Mouse (Mus musculus): ENCODE measurements around the gene Ocel1.

DNA sequence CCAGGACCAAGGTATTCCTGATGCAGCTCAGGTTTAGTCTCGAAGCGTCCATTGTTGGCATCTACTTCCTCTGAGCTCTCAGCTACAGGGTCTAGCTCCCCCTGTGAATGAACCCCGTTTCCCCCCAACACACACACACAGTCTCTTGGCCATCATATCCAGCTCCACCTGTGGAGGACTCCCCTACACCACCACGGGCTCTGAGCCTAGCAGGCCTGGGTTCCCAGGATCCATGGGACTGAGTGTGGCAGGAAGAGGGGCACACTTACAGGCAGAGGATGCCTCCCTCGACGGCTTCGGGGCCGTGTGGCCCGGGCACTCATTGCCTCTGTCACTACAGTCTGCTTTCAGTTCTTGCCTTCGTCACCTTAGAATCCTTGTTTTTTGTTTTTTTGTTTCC lies 24.0 kb downstream of the Ocel1 start:
- TF ChIP-seq CTCF (IDR thresholded peaks at IDR 0.05; ENCODE audit: low read depth, low read length) (no peak), EP300 (IDR thresholded peaks at IDR 0.05; ENCODE audit: insufficient read depth, low read depth, low read length) (no peak)

Data from ES-Bruce4 (cell line).